Mouse (Mus musculus) stomach, embryonic 16.5 days (tissue): ENCODE data around the gene Ebf3. TPM values are rescaled to one million over a fixed set of nuclear protein-coding genes. Genes with fewer than 3 reads are reported as not detected.

Experiments used
- ATAC-seq: fragments of 200-750 bp; cut with Nextera tagmentation; 2 replicates; pipeline ENCODE4 v1.8.0; 2017; ENCODE audit warnings: moderate number of reproducible peaks, moderate TSS enrichment; ENCODE audit not compliant: insufficient read depth, low FRiP score
- H3K27ac ChIP-seq: fragments of 300-500 bp; sonication (generic); 2 replicates; pipeline ENCODE4 v1.5.1; 2014; ENCODE audit warnings: low read length
- H3K27me3 ChIP-seq: fragments of 300-500 bp; sonication (generic); 2 replicates; pipeline ENCODE4 v1.6.1; 2014; ENCODE audit warnings: low read length, control low read depth, mixed read lengths; ENCODE audit not compliant: control insufficient read depth, insufficient read depth
- H3K36me3 ChIP-seq: fragments of 300-500 bp; sonication (generic); 2 replicates; pipeline ENCODE4 v1.6.1; 2014; ENCODE audit warnings: low read length; ENCODE audit not compliant: control insufficient read depth, insufficient read depth
- H3K4me1 ChIP-seq: fragments of 300-500 bp; sonication (generic); 2 replicates; pipeline ENCODE4 v1.6.1; 2014; ENCODE audit warnings: low read length, control low read depth, mixed read lengths; ENCODE audit not compliant: control insufficient read depth, insufficient read depth
- H3K4me2 ChIP-seq: fragments of 300-500 bp; sonication (generic); 2 replicates; pipeline ENCODE4 v1.6.1; 2014; ENCODE audit warnings: low read depth, low read length, mixed read lengths
- H3K4me3 ChIP-seq: fragments of 300-500 bp; sonication (generic); replicated peaks from 2 replicates; pipeline ENCODE4 v1.5.1; 2014; ENCODE audit warnings: mild to moderate bottlenecking, low read length
- H3K9ac ChIP-seq: fragments of 300-500 bp; sonication (generic); 2 replicates; pipeline ENCODE4 v1.6.1; 2014; ENCODE audit warnings: low read length
- H3K9me3 ChIP-seq: fragments of 300-500 bp; sonication (generic); replicated peaks from 2 replicates; pipeline ENCODE4 v1.6.1; 2016; ENCODE audit warnings: low read length, control low read depth; ENCODE audit not compliant: control insufficient read depth
- WGBS: fragments of 180-500 bp; shearing (Covaris S2); extraction: QIAGEN DNeasy Blood & Tissue Kit; methylation state at CpG from one replicate; pipeline ENCODE4 v1.1.7; 2014; 5-methylcytosine and 5-hydroxymethylcytosine counted together
- polyA plus RNA-seq: library from polyadenylated mRNA; unstranded; fragments of >200 nt; fragmentation: Nextera tagmentation; extraction: Ambion mirVana; gene quantifications from 2 replicates; pipeline ENCODE4 v1.2.1, GENCODE M21; 2015

Ebf3 gene
- polyA plus RNA-seq, 1 experiment from 2014 or later = 0.84 TPM

- H3K4me2 ChIP-seq = peak overlapping the region; percentile 45; the same call in 1 of the 2 replicates
- H3K9ac ChIP-seq = no peak overlapping the region
- WGBS = 35% methylated on average over 19 of the region's 19 CpGs
These were observed 5.9 kb downstream of the Ebf3 start for GRCm38 (mm10) chr7:137308061-137309060.

GRCm38 (mm10) chr7:137307131-137307530 is 7.1 kb downstream of the Ebf3 start:
- ATAC-seq = no peak
- Histone ChIP-seq H3K36me3 (no peaks in the 10 kb centered on the region), H3K27me3 (peaks cover 73% of the 10 kb centered on the region), H3K4me1 (peaks cover 14% of the 10 kb centered on the region), H3K9me3 (no peaks in the 10 kb centered on the region), H3K4me2 (no peak overlapping the region), H3K27ac (no peak overlapping the region), H3K9ac (no peak overlapping the region), H3K4me3 (no peak overlapping the region)
- WGBS = 26% methylated on average over 8 of the region's 8 CpGs

More at GRCm38 (mm10) chr7:137308061-137309060, 5.9 kb downstream of the Ebf3 start:
- Histone ChIP-seq H3K4me3 (peak overlapping the region; percentile 35; the same call in 1 of the 2 replicates), H3K36me3 (no peaks in the 10 kb centered on the region), H3K9me3 (no peaks in the 10 kb centered on the region), H3K4me1 (peaks cover 20% of the 10 kb centered on the region), H3K27me3 (peaks cover 80% of the 10 kb centered on the region), H3K27ac (no peak overlapping the region)
- ATAC-seq = no peak

DNA sequence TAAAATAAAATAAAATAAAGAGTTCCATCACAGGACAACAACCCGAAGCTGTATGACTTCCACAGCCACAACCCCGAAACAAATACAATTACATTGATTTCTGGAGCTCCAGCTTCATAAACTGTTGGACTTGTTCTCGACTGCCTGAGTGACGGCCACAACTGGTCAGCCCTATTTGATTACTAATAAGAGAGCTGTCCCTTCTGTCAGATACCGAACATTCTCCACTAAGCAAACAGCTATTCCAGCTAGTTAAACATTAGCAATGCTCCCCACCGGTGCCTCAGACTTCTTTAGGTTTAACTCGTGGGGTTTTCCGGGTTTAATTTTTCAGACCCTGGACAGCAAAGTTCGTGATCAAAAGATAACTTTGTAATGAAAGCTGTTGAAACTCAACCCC is 8.1 kb downstream of the Ebf3 start:
- H3K4me2 ChIP-seq = no peak overlapping the region
- no peak overlapping the region for H3K27ac ChIP-seq
- H3K9ac ChIP-seq = no peak overlapping the region
- no peak overlapping the region for H3K4me3 ChIP-seq
- no peaks in the 10 kb centered on the region for H3K36me3 ChIP-seq
- no peaks in the 10 kb centered on the region for H3K9me3 ChIP-seq
- H3K27me3 ChIP-seq = peaks cover 75% of the 10 kb centered on the region
- 41% methylated on average over 9 of the region's 9 CpGs for WGBS
- H3K4me1 ChIP-seq = peaks cover 14% of the 10 kb centered on the region
- ATAC-seq = no peak

GRCm38 (mm10) chr7:137303776-137304171 is 10.5 kb downstream of the Ebf3 start:
- Histone ChIP-seq H3K9me3 (no peaks in the 10 kb centered on the region), H3K4me1 (no peaks in the 10 kb centered on the region), H3K27me3 (peaks cover 77% of the 10 kb centered on the region), H3K36me3 (no peaks in the 10 kb centered on the region), H3K4me2 (no peak overlapping the region), H3K4me3 (no peak overlapping the region), H3K27ac (no peak overlapping the region), H3K9ac (no peak overlapping the region)
- no peak for ATAC-seq
- WGBS = 45% methylated on average over 10 of the region's 10 CpGs

DNA sequence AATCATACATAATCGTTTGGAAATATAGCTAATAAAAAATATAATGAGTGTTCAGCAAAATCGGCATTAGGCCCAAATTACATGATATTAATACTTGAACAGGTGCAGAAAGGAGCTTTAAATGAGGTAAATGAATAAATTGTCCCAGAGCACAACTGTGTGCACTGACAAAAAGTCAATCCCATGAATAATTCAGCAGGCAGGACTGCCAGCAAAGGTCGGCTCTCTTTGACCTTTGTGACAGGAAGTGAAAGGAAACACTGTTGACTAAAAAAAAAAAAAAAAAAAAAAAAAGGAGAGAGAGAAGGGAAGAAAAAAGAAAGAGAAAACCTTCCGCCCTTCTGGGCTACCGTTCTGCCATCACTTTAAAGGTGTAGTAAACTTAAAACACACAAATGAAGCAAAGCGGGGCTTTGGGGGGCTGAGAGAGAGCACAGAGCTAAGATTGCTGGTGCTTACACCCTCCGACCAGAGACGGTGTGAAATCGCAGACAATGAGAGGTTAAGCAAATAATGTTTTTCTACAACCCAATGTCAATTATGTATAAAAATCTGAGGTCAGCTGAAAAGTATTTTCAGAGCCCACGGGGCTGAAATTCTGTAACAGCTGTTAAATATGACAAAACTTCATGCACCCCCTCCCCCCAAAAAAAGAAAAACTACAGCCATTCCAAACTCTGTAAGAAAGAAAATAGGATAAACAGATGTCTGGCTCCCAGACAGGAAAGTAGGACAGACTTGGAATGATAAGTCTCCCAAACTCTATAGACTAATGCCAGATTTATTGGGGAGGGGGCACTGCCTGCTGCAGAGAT is 11.1 kb downstream of the Ebf3 start:
- 35% methylated on average over 10 of the region's 10 CpGs for WGBS
- Histone ChIP-seq H3K4me1 (no peaks in the 10 kb centered on the region), H3K9ac (no peak overlapping the region), H3K36me3 (no peaks in the 10 kb centered on the region), H3K9me3 (no peaks in the 10 kb centered on the region), H3K27me3 (peaks cover 77% of the 10 kb centered on the region), H3K27ac (no peak overlapping the region), H3K4me2 (no peak overlapping the region), H3K4me3 (no peak overlapping the region)
- no peak for ATAC-seq

DNA sequence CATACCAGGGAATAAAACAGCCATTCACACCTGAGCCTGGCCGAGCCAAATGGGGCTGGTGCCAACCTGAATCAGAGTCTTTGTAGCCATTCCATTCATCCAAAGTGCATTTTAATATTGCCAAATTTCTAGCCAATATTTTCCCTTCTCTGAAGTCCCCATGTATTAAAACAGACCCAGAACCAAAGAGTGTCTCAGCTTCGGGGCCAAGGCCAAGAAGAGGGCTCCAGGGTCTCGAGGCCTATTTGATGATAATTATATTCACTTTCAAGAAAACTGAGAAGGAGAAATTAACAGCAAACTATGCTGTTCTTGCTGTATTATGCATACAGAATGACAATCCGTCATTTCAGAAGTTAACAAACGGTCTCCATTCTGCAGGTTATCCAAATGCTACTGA is 12.1 kb downstream of the Ebf3 start:
- Histone ChIP-seq H3K4me3 (no peak overlapping the region), H3K4me2 (no peak overlapping the region), H3K4me1 (no peaks in the 10 kb centered on the region), H3K9me3 (no peaks in the 10 kb centered on the region), H3K36me3 (no peaks in the 10 kb centered on the region), H3K27ac (no peak overlapping the region), H3K9ac (no peak overlapping the region), H3K27me3 (peaks cover 80% of the 10 kb centered on the region)
- ATAC-seq = no peak
- 84% methylated on average over 5 of the region's 5 CpGs for WGBS

GRCm38 (mm10) chr7:137301329-137301751 is 12.9 kb downstream of the Ebf3 start:
- Histone ChIP-seq H3K9ac (no peak overlapping the region), H3K9me3 (no peaks in the 10 kb centered on the region), H3K4me1 (no peaks in the 10 kb centered on the region), H3K36me3 (no peaks in the 10 kb centered on the region), H3K4me3 (no peak overlapping the region), H3K27ac (no peak overlapping the region), H3K4me2 (no peak overlapping the region; the same call in 1 of the 2 replicates), H3K27me3 (peaks cover 81% of the 10 kb centered on the region)
- WGBS = 19% methylated on average over 15 of the region's 15 CpGs
- peak; percentile 65; the same call in 1 of the 2 replicates for ATAC-seq

- Histone ChIP-seq H3K9me3 (no peaks in the 10 kb centered on the region), H3K4me3 (no peak overlapping the region), H3K27ac (no peak overlapping the region), H3K36me3 (no peaks in the 10 kb centered on the region), H3K9ac (no peak overlapping the region), H3K4me2 (no peak overlapping the region), H3K4me1 (no peaks in the 10 kb centered on the region), H3K27me3 (peaks cover 79% of the 10 kb centered on the region)
- ATAC-seq = no peak
- 25% methylated on average over 6 of the region's 6 CpGs for WGBS
These were observed 13.4 kb downstream of the Ebf3 start for GRCm38 (mm10) chr7:137300826-137301225.

- H3K27me3 ChIP-seq = peaks cover 81% of the 10 kb centered on the region
- H3K4me3 ChIP-seq = no peak overlapping the region
- ATAC-seq = no peak
- H3K9me3 ChIP-seq = no peaks in the 10 kb centered on the region
- H3K27ac ChIP-seq = no peak overlapping the region
- H3K9ac ChIP-seq = no peak overlapping the region
- 47% methylated on average over 11 of the region's 11 CpGs for WGBS
- no peaks in the 10 kb centered on the region for H3K36me3 ChIP-seq
- no peak overlapping the region for H3K4me2 ChIP-seq
- no peaks in the 10 kb centered on the region for H3K4me1 ChIP-seq
These were observed 14.1 kb downstream of the Ebf3 start for GRCm38 (mm10) chr7:137300169-137300568.
